Mouse (Mus musculus) brain, adult 2 months (tissue): ENCODE data around the gene Heatr5a.

Experiments
- DNase-seq: peaks from one replicate; pipeline ENCODE4 v3.0.0; 2011; ENCODE audit warnings: low read depth, low spot score

Heatr5a gene

GRCm38 (mm10) chr12:51884801-51885200 is 86.3 kb downstream of the Heatr5a start:
- no peak for DNase-seq

GRCm38 (mm10) chr12:51883297-51883805 is 87.8 kb downstream of the Heatr5a start:
- no peak for DNase-seq

- peak; percentile 86 for DNase-seq
Observed at GRCm38 (mm10) chr12:51882606-51883296, 88.4 kb downstream of the Heatr5a start.

- no peak for DNase-seq
Observed at GRCm38 (mm10) chr12:51881775-51882174, 89.3 kb downstream of the Heatr5a start.

DNA sequence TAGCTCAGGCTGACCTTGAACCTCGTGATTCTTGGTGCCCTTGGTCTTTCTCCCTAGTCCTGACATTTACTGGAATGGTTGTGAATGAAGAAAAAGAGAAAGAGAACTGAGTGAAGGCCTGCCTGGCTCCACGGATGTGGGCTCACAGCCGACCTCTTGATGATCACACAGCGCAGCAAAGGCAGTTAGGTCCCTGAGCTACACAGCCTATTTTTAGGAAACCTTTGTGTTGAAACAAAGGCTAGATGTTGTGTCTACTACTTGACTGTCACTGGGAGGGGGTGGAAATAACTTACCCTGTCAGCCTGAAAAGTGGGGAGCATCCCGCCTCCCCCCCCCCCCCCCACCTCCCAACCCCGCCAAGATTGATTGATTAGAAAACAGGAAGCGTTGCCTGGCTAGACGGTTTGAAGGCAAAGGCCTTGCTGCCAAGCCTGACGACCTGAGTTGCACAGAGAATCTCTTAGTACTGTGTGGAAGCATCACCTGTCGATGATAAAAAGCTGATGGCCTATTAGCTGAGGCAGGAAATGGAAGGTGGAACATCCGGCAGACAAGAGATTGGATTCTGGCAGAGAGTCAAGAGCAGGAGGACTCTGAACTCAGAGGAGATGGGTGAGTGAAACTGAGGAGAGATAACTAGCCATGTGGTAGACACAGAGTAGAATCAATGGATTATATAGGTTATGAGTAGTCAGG is 99.5 kb downstream of the Heatr5a start:
- no peak for DNase-seq

DNA sequence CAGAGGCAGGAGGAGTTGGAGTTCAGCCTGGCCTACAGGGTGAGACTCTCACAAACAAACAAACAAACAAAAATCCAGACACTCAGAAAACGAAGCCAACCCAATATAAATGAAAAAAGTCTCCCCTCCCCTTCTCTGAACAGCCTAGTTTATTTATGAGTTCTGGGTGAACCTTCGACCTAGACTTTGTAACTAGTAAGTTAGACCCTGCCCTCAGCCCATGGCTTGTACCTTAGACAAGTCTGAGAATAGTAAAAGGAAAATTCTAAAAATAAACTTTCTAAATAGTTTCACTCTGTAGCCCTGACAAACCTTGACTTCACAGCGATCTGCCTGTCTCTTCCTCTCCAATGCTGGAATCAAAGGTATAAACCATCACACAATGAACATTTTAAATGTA is 101.6 kb downstream of the Heatr5a start:
- DNase-seq = no peak

- DNase-seq = no peak
Observed at GRCm38 (mm10) chr12:51867076-51867475, 104.0 kb downstream of the Heatr5a start.

DNA sequence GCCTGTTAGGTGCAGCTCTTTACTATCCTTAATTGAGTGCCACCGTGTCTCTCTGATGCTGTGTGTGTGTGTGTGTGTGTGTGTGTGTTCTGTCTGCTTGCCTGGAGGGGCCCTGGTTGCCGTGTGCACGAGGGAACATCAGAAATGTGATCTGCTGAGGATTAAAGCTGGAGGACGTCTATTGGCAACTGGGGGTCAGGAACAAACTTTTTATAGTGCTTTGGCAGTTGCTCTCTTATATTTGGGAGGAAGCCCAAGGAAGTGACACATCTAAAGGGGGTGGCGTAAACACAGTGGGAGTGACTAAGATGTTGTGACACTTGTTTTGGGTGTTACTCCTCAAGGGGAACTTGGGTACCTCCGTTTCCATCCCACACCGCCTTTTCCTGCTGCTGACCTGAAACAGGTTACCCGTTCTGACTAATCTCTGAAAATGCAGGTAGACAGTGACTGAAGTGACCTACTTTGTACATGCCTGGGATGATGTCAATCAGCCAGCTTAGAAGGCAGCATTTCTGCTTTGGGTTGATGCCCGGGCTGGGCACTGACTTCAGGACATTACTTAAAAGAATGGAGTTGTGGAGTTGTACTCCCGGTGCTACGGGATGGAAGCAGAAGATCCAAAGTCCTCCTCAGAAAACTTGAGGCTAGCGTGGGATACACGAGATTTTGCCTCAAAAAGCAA is 104.8 kb downstream of the Heatr5a start:
- DNase-seq = peak; percentile 31

GRCm38 (mm10) chr12:51865790-51866179 is 105.3 kb downstream of the Heatr5a start:
- peak; percentile 27 for DNase-seq

DNA sequence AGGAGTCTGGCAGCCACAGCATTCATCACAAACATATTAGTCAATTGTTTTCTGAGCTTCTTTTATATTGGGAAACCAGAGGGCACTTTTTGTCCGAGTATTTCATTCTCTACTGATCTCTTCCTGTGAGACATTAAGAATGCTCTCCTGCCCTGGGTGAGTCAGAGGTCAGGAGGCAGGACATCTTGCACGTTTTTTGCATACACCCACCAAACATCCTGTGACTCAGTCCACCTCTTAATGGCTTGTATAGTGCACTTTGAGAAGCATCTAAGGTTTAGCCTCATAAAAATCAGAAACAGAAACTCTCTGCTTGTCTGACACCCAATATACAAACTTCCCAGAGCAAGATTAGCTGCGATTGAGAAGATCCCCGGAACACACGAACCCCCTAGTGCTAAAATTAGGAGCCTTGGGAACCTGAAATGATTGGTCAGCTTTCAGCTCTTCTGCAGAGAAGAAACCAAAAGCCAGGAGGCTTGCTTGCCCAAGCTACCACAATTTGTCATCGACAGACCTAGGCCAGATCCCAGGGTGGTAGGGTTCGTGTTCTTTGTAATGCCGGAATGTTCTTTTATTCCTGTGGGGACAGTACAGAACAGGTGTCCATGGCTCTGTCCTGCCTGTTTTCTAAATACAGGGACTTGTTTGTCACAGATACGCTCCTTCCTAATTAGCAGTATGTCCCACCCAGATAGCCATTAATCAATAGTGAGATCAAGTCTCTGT is 105.9 kb downstream of the Heatr5a start:
- no peak for DNase-seq

- DNase-seq = no peak
Observed at GRCm38 (mm10) chr12:51863116-51864002, 107.8 kb downstream of the Heatr5a start.

GRCm38 (mm10) chr12:51858134-51859028 is 112.7 kb downstream of the Heatr5a start:
- no peak for DNase-seq

GRCm38 (mm10) chr12:51856768-51857295 is 114.3 kb downstream of the Heatr5a start:
- no peak for DNase-seq

DNA sequence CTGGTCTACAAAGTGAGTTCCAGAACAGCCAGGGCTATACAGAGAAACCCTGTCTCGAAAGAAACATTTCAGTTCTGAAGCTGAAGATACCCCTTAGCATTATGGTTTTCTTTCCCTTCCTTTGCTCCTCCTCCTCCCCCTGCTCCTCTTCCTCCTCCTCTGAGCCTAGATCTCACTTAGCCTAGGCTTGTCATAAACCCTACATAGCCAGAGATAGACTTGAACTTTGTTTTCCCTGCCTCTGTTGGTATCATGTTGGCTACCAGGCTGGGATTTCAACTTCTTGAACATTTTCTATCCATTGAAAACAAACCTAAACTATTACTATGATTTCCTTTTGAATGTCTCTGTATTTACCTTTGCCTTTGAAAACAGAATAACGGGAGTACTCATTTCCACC is 115.2 kb downstream of the Heatr5a start:
- no peak for DNase-seq

GRCm38 (mm10) chr12:51855453-51855852 is 115.7 kb downstream of the Heatr5a start:
- DNase-seq = no peak

DNA sequence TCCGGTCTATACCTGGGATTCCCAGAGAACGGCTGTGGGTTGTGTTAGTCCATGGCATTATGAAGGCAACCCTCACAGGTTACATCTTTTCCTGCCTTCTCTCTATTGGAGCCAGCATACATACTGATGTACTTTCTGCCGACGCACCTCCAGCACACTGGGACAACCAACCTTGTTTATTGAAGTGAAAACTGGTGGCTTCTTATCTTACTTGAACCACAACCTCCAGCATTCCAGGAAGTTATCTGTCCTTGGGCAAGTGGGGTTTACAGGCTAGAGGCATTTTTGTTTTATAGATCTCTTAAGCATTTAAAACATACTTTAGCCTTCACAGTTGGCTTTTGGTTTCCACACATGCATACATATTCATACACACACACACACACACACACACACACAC is 119.5 kb downstream of the Heatr5a start:
- DNase-seq = no peak

DNA sequence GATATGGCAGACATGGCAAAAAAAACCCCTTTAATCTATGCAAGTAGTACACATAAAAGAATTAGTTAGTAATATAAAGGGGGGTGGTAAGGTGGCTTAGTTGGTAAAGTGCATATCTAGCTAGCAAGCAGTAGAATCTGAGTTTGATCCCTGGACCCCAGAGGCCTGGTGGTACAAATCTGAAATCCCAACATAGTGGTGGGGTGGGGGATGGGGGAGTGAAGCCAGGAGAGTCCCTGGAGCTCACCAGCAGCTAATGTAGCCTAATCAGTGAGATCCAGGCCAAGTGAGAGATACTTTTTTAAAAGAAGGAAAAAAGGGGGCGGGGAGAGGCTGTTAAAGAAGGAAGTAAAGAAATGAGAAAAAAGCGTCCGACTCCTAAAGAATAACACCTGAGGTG is 120.0 kb downstream of the Heatr5a start:
- DNase-seq = no peak

GRCm38 (mm10) chr12:51850339-51850738 is 120.8 kb downstream of the Heatr5a start:
- no peak for DNase-seq

DNA sequence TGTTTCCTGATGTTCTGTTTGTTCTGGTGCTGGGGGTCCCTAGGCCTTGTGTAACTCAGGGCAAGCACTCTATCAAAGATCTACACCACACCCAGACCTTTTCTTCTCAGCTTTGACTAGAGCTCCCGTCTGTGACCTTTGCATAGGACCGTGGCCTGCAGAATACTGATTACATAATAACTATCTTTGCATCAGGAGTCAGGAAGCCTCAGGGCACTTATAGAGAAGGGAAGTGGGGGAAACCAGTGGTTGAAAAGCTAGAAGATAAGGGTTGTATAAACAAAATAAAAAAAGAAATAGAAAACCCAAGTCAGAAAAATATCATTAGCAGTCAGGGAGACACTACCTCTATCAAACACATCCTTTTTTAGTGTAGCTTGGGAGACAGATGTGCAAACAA is 121.2 kb downstream of the Heatr5a start:
- no peak for DNase-seq
